Mouse (Mus musculus) left cerebral cortex, adult 18-20 months (tissue): ENCODE data around the gene Hspa1l. TPM values are rescaled to one million over a fixed set of nuclear protein-coding genes. Genes with fewer than 3 reads are reported as not detected.
"Not testable (repeated sequence)": the region's sequence is repeated elsewhere in the genome, so short reads cannot be mapped to it uniquely, and the experiment has no call there.

Experiments used
- DNase-seq, 2 experiments: peaks; one replicate each; pipeline ENCODE4 v3.0.0; 2021 to 2022; ENCODE audit warnings: low spot score in 2 of 2, mixed read lengths in 1 of 2
- total RNA-seq, 2 experiments: library from RNA; stranded (reverse); gene quantifications; 2 replicates each; pipeline ENCODE4 v1.2.3; 2021

Gene Hspa1l
- total RNA-seq, 2 experiments from 2014 or later, result 0.44 to 0.61 TPM

DNA sequence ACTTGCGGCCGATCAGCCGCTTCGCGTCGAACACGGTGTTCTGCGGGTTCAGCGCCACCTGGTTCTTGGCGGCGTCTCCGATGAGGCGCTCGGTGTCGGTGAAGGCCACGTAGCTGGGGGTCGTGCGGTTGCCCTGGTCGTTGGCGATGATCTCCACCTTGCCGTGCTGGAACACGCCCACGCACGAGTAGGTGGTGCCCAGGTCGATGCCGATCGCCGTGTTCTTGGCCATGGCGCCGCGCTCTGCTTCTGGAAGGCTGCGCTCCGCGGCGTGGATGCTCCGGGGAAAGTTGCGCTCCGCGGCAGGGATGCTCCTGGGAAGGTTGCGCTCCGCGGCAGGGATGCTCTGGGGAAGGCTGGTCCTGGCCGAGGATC is 822 bp upstream of the Hspa1l start:
- DNase-seq, result not testable (repeated sequence)

DNA sequence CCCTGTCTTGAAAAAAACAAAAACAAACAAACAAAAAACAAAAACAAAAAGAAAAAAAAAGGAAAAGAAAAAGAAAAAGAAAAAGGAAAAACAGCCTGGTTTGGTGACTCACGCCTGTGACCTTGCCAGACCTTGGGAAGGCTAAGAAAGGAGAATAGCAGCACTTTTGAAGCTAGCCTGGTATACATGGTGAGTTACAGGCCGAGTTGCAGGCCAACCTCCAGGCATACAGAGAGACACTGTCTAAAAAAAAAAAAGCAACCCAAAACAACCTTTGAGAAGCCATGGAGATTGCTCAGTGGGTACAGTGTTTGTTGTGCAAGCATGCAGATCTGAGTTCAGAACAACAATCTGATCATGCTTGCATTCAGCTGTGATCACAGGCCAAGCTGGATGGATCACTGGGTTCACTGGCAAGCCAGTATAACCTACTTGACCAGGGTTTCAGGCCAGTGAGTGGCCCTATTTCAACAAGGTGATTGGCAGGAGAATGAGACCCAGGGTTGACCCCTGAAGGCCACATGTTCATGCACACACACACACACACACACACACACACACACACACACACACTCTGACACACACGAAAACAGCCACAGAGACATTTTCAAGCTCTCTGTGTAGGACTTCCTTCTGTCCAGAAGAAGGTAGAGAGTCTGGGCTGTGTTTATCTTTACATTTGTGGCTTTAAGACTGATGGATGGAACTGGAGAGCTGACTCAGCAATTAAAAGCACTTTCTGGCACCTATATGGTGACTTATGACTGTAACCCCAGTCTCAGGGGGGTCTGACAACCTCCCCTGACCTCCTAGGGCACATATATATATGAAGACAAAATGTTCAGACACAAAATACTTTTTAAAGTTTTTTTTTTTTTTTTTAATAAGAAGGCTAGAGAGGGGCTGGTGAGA is 3.3 kb downstream of the Hspa1l start:
- DNase-seq, result no peak

DNA sequence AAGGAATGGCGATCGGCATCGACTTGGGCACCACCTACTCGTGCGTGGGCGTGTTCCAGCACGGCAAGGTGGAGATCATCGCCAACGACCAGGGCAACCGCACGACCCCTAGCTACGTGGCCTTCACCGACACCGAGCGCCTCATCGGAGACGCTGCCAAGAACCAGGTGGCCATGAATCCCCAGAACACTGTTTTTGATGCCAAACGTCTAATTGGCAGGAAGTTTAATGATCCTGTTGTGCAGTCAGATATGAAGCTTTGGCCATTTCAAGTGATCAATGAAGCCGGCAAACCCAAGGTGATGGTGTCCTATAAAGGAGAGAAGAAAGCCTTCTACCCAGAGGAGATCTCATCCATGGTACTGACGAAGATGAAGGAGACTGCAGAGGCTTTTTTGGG is 4.5 kb downstream of the Hspa1l start:
- DNase-seq, result no peak

DNA sequence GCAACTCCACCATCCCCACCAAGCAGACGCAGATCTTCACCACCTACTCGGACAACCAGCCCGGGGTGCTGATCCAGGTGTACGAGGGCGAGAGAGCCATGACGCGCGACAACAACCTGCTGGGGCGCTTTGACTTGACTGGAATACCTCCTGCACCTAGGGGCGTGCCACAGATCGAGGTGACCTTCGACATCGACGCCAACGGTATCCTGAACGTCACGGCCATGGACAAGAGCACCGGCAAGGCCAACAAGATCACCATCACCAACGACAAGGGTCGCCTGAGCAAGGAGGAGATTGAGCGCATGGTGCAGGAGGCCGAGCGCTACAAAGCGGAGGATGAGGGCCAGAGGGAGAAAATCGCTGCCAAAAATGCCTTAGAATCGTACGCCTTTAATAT is 5.7 kb downstream of the Hspa1l start:
- no peak for DNase-seq

DNA sequence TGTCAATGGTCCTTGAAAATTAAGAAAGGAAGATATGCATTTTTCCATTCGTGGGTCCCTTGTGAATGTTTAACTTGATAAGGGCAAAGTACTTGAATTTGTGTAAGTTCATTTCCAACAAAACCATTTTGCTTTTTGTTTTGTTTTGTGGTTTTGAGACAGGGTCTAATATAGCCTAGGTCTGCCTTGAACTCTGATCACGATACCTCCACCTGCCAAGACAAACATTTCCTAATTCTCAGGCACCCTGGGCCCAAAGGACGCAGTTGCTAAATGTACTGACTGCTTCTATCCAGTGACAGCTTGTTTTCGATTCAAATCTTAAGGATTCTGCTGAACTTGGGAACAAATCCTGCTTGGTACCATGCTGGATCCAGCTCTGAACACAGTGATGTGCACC is 7.1 kb downstream of the Hspa1l start:
- DNase-seq, result no peak

DNA sequence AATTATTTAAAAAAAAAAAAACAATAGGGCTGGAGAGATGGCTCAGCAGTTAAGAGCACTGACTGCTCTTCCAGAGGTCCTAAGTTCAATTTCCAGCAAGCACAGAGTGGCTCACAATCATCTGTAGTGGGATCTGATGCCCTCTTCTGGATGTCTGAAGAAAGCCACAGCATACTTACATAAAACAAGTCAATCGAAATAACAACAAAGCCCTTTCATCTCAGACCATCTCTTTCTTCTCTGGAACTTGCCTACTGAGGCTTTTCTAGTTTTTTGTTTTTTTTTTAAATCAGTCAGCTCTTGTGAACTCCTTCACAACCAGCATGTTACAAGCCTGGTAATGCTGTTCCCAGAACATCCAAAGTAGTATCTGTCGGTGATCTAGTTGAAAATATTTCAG is 8.2 kb downstream of the Hspa1l start:
- DNase-seq, result no peak

DNA sequence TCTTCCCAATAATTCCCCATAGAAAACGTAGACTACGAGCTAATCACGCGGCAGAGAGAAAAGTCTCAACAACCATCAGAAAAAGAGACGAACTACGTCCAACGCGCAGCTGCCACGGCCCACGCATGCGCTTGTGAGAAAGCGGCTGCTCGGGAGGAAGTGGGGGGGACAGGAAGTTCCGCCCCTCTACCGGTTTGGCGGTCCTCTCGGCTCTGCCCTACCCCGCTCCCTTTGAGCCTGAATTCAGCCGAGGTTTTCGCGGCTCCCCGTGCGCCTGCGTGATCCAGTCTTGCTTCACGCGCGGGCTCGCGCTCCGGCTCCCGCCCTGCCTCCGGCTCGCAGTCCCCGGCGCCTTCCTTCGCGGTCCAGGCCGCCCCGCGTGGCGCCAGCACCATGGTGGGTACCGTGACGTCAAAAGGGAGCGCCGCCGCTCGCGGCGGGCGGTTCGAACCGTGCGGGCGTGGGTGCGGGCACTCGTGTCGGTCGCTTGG is 9.2 kb downstream of the Hspa1l start, which contains the start of gene Lsm2:
Gene Lsm2 (plus strand): TSS at position 173 of the 491 bp plus-strand sequence.
- DNase-seq, result peak; percentile 89 to 93

DNA sequence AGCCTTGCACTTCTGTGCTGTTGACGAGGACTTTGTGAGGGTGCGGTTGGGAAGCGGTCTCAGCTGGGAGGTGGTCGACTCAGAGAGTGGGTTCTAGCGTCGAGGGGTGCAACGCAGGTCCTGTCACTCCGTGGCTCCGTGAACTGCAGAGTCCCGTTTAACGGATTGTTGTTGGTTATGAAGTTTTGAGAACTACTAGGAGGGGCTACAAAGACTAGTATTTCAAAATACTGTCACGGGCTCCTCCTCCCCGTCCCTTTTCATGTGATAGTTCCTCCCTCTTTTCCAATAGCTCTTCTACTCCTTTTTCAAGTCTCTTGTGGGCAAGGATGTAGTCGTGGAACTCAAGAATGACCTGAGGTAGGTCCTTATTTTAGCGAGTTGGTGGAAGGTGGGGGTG is 9.8 kb downstream of the Hspa1l start:
- no peak for DNase-seq

DNA sequence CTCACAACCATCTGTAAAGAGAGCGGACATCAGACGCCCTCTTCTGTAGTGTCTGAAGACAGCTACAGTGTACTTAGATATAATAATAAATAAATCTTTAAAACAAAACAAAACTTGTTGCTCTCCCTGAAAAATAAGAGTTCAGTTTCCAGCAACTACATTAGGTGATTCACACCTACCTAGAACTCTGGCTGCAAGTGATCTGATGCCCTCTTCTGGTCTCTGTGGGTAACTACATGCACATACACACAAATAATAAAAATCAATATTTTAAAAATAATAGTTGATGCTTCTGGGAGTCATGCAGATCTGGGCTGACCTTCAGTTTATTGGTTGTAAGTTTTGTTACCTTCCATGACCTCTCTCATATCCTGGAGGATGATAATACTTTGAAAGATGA is 11.7 kb downstream of the Hspa1l start:
- DNase-seq, result peak in 1 of 2 experiments; percentile 16

DNA sequence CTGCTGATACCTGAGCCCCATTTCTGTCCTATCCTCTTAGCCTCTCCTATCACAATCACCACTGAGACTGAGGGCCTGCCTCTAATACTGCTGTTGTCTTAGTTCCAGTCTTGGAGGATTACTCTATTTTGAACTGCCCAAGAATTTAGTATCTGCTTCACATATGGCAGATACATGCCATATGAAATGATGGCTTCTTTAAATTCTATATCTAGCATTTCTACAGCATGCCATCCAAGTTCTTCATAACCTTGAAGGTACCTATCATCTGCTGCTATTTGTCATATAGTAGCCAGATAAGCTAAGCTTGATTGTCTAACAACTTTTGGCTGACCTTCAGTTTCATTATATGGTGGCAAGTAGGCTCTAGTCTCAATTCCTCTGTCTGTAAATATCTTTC is 22.2 kb downstream of the Hspa1l start:
- DNase-seq, result no peak

DNA sequence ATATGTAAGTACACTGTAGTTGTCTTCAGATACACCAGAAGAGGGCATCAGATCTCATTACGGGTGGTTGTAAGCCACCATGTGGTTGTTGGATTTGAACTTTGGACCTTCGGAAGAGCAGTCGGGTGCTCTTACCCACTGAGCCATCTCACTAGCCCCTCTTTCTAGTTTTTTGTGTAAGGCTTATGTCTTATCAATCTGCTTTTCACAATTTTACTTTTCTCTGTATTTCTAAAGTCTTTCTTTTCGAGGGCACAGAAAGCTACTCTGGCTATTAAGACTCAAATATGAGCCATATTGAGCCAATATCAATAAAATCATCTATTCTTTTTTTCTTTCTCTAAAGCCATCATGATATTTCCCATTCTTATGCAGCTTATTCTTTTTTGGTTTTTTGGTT is 22.7 kb downstream of the Hspa1l start:
- not testable (repeated sequence) for DNase-seq

DNA sequence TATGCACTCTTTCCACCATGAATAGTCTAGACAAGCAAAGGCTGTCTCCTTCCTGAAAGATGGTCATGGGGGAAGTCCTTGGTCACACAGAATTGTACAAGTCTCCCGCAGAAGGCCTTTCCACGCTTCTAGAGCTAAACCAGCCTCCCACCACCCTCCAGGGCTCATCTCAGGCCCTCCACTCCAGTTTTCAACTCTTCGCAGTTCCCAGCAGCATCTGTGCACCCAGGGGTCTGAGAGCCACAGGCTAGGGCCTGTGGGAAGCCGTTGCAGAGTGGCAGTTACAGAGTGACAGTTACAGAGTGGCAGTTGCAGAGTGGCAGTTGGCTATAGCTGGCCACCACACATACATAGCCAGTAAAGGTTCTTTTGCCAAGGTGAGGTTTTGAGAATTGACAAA is 23.4 kb downstream of the Hspa1l start:
- DNase-seq, result not testable (repeated sequence)

DNA sequence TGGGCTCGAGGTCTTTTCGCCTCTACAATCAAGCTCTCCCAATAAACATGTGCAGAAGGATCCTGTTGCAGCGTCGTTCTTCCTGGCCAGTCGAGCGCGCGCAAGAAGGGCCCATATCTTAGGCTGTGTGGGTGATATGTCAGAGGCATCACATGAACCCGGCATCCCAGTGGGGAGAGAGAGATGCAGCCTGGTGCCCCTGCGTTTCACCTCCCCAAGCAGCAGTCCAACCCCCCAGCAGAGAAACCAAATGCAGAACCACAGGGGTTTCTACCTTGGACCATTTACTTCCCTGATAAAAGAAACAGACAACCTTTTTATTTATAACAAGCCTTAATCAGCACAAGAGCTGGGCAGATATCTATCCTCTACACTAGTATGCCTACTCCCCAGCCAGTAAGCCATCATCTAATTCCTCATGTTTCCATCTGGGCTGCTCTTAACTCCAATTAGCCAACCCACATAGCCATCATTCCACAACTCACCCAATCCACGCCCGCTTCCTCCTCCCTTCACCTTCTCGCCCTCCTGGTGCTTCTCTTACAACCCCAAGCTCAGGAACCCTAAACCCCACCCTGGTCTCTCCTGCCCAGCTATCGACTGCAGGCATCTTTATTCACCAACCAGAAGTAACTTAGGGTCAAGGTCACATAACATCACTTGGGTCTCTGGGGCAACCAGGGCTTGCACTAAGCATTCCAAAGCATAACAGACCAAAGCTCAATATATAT is 24.1 kb downstream of the Hspa1l start:
- DNase-seq, result no peak

DNA sequence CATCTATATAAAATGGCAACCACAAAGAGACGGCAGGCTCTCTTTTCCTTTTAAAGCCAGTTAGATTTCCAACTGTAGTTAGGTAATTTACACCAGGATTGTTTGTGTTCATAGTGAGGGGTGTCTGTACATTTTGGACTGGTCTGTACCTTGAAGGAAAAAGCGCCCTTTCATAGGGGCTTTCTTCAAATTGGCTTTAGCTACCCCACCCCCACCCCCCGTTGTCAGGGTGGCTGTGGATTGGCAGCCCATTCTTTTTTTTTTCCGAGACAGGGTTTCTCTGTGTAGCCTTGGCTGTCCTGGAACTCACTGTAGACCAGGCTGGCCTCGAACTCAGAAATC is 24.6 kb downstream of the Hspa1l start:
- DNase-seq, result no peak

DNA sequence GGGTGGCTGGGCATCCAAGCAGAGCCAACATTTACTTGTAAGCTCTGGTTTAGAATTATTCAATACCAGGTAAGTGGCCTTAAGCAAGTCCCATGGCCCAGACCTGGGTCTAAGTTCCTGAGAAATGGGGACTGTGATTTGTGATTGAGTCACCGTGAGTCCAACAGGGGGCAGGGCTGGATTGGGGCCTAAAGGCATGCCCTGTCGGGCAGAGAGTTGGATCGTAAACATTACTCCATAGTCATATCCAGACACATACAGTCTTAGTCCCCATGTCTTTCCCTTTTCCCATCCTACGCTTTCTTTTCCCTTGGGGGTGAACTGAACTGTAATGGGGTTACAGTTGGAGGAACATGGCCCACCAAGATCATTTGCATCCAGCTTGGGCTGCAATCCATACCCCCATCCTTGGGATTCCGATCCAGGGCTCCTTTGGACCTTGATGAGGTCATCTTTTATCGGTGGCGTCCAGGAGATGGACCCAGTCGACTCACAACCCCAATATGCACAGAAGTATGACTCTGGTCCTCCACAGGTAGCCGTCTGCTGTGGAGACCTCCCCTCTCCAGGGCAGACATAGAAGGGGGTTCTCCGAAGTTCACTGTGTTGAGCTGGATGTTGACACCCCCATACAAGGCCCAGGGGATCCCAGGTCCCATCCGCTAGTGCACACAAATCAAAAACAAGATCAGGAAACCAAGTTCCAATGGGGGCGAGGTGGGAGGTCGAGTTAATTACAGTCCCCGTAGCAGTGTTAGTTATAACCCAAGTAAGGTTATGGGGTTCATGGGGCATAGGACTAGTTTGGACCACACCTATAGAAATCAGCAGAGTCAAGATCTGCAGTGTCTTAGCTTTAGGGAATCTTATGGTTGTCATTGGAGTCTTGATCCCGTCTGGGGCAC is 26.3 kb downstream of the Hspa1l start:
- no peak for DNase-seq

DNA sequence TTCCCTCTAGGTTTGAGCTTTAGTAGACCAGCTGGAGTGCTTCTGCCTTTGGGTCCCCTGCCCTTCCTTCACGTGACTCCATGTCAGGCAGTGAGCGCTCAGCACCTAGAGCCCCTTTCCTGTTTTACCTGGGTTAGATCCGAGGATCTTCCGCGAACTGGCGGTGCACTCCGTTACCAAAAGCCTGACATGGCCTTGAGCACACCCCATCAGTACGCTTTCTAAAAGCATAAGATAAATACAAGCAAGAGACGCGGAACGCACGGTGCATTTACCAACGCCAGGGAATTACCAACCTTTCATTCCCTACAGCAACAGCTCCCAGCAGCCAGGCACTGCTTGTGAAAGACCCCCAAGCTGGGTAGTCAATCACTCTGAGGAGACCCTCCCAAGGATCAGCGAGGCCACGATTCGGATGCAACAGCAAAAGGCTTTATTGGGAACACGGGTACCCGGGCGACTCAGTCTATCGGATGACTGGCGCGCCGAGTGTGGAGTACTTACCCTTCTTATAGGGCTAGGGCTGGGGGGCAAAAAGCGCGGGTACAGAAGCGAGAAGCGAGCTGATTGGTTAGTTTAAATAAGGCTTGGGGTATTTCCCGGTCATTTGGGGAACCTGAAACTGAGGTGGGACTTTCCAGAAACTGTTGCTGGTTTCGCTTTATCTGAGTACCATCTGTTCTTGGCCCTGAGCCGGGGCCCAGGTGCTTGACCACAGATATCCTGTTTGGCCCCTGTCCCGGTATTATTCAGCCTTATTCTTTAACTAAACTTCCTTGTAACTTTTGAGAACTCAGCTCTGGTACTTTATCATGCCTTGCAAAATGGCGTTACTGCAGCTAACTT is 27.6 kb downstream of the Hspa1l start:
- DNase-seq, result not testable (repeated sequence)

DNA sequence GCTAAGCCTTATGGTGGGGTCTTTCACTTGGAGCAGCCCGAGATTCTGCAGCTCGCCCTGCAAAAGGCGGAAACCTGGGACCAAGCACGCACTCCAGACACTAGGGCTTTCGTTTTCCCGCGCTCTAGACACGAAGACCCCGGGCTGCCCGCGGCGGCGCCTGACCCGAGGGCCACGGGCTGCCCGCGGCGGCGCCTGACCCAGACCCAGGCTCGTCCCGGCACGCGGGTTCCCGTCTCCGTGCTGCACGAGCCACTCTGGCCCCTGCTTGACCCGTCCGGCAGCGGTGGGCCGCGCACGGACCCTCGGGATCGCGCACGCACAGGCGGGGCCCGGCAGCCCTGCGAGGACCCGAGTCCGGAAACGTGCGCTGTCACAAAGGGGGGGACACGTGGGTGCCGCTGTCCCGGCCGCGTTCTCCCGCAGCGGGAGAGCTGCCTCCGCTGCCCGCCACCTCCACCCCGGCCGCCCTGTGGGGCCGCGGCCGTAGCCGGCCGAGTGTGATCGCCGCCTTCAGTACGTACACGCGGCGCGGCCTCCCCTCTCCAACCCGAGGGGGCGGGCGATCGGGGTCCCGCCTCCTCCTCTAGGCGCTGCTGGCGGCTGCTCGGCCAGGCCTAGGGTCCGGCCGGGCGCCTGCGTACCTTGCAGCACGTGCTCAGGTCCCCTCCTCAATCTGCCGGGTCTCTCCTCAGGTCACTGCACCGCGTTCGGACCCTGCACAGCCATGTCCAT is 28.4 kb downstream of the Hspa1l start, which contains the start of gene Vars:
Gene Vars (plus strand): TSS at position 271 of the 735 bp plus-strand sequence.
- peak; percentile 67 to 78 for DNase-seq

DNA sequence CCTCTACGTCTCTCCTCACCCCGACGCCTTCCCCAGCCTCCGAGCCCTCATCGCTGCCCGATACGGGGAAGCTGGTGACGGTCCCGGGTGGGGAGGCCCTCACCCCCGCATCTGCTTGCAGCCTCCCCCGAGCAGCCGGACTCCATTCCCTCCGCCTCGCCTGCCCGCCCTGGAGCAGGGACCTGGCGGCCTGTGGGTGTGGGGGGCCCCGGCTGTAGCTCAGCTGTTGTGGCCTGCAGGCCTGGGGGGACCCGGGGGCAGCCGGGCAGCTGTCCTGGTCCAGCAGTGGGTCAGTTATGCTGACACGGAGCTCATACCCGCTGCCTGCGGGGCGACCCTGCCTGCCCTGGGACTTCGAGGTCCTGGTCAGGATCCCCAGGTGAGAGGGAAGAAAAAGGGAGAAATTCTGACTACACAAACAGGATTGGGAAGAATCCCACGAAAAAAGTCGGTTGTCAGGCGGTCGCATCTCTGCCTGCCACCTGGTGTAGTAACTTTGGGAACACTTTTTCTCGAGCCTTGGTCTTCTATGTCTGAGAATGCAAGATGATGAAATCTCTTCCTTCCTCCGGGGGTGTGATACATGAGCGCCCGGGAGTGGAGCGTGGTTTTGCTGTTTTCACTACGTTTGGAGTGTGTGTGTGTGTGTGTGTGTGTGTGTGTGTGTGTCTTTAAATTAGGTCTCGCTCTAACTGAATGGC is 29.1 kb downstream of the Hspa1l start:
- peak; percentile 25 to 28 for DNase-seq
